Mouse (Mus musculus) brain, embryonic 14.5 days (tissue): ENCODE measurements around the gene Them7.

Experiments used
- CTCF ChIP-seq: fragments of 200-500 bp; IDR thresholded peaks from 2 replicates; pipeline ENCODE4 v1.5.1; 2012; ENCODE audit warnings: inconsistent platforms, mild to moderate bottlenecking, moderate library complexity, borderline replicate concordance; ENCODE audit not compliant: insufficient read depth, insufficient read length; ENCODE audit errors: extremely low read depth
- POLR2A ChIP-seq: fragments of 200-500 bp; IDR thresholded peaks from 2 replicates; pipeline ENCODE4 v1.6.1; 2012; ENCODE audit warnings: mild to moderate bottlenecking, inconsistent platforms, borderline replicate concordance; ENCODE audit not compliant: poor library complexity, insufficient read depth, insufficient read length, severe bottlenecking; ENCODE audit errors: extremely low read depth

- no peak for TF ChIP-seq CTCF
- TF ChIP-seq POLR2A, result no peak
Measured at GRCm38 (mm10) chr2:105408511-105408910, 184.4 kb downstream of the Them7 start.
